Mouse (Mus musculus) frontal cortex, adult (tissue): ENCODE measurements at regions not wholly inside any gene's neighbourhood (a gene's known extent, or its start where the extent isn't known, plus 50 kb on each side); places are given as distances from the start of the nearest gene placed in this dataset.
"Not testable (repeated sequence)": the region's sequence is repeated elsewhere in the genome, so short reads cannot be mapped to it uniquely, and the experiment has no call there.

Source experiments
- ATAC-seq: cut with Nextera tagmentation; 2 replicates; pipeline ENCODE4 v1.9.2; 2017; ENCODE audit warnings: mild to moderate bottlenecking, moderate library complexity, mixed read lengths; ENCODE audit not compliant: low TSS enrichment

DNA sequence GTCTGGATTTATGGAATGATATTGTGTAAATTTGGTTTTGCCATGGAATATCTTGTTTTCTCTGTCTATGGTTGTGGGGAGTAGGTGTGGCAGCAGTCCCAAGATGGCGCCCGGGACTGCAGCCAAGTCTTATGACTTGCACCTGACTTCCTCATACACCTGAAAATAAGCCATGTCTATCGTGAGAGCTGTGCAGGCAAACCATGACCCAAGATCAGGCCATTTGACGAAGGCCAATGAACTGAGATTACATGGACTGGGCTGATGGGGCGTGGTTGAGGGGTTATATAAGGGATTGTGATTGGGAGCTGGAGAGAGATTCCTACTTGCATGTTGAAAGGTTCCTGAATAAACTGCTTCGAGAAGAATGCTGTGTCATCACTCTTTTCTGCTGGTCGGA is 139.5 kb downstream of the Slc6a15 start:
- ATAC-seq: not testable (repeated sequence)

DNA sequence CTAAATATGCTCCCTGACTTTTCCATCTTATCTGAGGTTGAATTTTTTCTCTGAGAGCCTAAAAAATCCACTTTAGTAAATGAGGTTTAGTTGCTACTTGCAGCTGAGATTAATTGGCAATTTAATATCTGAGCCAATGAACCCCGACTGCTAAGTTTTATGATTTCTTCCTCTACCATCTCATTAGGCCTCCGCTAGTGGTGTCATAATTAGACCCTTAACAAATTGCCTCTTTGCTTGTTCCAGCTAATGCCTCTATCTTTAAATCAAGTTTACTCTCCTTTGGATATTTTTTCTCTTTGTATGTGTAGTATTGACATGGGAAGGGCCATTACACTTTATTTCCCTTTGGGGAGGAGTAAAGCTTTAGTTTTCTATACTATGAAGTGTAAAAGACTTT is 176.9 kb downstream of the Slc6a15 start:
- no peak for ATAC-seq

DNA sequence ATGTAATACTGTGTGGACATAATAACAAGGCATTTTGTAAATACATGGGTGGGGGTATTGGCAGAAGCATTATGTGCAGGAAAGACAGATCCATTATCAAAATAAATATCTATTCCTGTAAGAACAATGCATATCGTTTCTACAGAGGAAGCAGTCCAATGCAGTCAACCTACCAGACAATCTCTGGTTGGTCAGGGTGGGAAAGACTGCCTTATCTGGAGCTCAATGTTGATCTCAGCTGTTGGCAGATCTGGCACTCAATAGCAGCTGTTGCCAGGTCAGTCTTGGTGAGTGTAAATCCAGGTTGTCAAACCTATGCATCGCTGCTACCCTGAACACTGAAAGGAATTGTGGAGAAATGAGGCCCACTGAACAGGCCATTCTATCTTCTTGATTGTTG is 181.9 kb downstream of the Slc6a15 start:
- ATAC-seq: no peak

- ATAC-seq: no peak
Measured at GRCm38 (mm10) chr10:103585097-103585496, 217.5 kb downstream of the Slc6a15 start.

- no peak for ATAC-seq
Measured at GRCm38 (mm10) chr10:103585504-103585903, 217.9 kb downstream of the Slc6a15 start.

DNA sequence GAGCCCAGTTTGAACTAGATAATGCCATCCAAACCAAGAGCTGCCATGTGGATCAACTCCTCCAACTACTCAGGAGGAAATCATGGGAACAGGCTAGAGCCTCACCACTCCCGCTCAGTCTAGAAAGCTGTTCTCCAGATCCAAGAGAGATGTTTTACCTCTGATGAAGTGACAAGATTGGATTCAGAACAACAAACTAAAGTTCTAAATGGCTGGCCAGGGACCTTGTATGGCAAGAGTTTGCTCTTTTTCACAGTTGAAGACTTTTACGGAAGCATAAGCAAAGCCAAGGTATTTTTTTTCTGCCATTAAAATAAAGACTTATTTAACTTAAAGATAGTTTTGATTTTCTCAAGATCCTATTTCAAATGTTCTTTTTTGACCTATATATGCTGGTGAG is 224.4 kb downstream of the Slc6a15 start:
- ATAC-seq: no peak

- ATAC-seq: no peak
Measured at GRCm38 (mm10) chr10:103641162-103641561, 273.6 kb downstream of the Slc6a15 start.

- ATAC-seq: no peak
Measured at GRCm38 (mm10) chr10:103649848-103650247, 282.3 kb downstream of the Slc6a15 start.

GRCm38 (mm10) chr10:103673081-103673480 is 305.5 kb downstream of the Slc6a15 start:
- ATAC-seq: no peak

DNA sequence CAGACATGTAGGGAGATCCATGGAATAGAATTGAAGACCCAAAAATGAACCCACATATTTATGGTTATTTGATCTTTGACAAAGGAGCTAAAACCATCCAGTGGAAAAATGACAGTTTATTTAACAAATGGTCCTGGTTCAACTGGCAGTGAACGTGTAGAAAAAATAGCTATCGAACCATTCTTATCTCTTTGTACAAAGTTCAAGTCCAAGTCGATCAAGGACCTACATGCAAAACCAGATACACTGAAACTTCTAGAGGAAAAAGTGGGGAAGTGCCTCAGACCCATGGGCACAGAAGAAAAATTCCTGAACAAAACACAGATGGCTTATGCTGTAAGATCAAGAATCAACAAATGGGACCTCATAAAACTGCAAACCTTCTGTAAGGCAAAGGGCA is 306.2 kb downstream of the Slc6a15 start:
- ATAC-seq: no peak

DNA sequence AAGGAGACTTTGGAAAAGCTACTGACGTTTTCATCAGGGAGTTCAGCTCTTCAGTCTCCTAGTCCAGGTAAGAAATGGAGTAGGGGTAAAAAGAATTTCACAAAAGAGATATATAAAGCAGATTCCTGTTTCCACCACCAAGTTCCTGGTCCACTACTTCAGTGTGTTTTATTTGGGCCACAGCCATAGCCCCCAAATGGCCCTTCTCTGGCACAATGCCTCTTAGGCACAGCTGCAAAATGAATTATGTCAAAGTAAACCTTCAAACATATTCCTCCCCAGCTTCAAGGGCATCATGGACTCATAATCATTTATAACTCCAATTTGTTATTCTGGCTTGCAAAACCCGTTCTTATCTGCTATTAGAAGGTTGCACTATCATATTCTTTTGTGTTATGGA is 325.1 kb downstream of the Slc6a15 start:
- ATAC-seq: no peak

DNA sequence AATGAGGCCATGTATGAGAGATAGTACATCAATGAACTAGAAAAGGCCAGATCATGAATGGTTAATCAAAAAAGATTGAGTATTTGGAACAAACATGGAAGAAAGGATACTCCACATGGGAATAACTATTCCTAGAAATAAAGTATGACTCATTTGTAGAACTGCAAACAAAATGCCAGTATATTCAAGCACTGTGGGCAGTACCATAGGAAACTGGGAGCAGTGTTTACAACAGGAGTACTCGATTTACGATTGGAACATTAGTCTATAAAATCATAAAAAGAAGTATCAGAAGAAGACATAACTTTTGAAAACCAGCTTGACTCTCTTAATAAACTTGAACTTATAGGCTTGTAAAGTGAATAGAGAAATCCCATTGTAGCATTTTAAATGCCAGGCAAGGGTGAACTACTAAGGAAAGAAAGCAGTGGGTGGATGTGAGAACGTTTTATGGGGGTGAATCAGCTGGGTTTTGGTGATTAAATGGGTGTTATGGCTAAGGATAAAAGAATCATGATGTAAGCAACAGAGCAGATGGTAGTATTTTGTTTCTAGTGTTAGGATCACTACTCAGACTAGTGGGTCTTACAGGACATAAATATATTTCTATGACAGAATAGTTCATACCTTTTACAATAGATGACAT is 347.6 kb downstream of the Slc6a15 start:
- ATAC-seq: peak; percentile 95

- ATAC-seq: no peak
Measured at GRCm38 (mm10) chr10:103718998-103719662, 351.5 kb downstream of the Slc6a15 start.

DNA sequence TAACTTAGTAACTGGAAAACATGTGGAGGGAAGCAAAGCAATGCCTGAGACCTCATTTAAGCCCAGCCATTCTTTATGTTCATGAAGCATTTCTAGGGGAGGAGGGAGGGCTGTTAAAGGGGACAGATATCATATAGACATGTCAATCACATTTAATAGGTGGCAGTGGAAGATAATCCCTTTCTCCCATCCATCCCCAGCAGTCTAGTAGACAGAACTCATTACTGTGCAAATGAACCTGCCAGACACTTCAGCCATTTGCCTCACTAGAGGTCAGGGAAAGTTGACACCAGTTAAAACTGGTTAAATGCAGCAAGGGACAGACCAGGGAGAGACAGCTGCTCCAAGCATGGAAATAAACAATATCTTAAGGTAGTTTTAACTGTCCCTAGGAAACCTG is 359.1 kb downstream of the Slc6a15 start:
- no peak for ATAC-seq

- ATAC-seq: no peak
Measured at GRCm38 (mm10) chr10:103731522-103731921, 363.9 kb downstream of the Slc6a15 start.

GRCm38 (mm10) chr10:103731981-103732380 is 364.4 kb downstream of the Slc6a15 start:
- ATAC-seq: no peak

DNA sequence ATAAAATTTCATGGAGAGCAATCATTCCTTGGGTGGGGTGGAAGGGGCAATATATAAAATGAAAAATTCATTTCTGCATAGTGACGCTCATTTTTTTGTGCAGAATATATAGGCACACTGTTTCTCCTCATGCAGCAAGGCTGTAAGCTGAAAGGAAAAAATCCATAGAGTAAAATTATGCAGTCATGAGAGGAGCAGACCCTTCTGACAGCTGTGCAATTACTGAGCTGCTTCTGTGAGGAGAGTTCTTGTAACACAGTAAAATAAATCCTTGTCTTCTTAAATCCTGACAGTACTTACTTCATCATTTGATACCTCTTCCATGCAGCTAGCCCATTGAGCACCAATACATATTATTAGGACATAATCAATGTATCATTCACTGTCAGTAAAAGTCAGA is 362.7 kb upstream of the Gm21293 start:
- no peak for ATAC-seq

GRCm38 (mm10) chr10:103784920-103785319 is 357.9 kb upstream of the Gm21293 start:
- ATAC-seq: peak; percentile 86

DNA sequence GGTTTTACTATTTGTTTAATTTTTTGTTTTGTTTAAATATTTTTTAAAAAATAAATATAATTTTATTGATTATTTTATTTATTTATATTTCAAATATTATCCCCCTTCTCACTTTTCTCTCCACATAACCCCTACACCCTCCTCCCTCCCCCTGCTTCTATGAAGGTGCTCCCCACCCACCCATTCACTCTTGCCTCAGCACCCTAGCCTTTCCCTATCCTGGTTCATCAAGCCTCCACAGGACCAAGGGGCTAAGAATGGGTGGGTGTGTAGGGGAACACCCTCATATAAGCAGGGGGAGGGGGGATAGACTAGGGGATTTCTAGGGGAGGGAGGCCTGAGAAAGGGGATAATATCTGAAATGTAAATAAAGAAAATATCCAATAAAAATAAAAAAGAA is 313.7 kb upstream of the Gm21293 start:
- no peak for ATAC-seq

DNA sequence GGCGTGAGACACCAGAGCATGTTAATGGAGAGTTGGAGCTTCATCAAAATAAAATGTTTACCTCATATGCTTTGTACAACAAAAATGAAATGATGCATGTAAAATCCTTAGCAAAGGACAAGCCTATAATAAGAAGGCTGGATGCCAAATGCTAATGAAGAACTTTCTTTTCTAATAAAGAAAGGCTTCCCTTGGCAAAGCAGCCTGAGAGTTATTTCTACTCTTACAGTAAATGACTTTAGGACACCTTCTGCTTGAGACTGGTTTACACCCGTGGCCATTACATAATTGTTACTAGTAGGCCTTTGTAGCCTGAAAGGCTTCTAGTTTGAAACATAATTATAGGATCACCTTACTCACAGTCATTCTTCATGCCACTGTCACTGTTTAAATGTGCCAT is 310.7 kb upstream of the Gm21293 start:
- no peak for ATAC-seq

DNA sequence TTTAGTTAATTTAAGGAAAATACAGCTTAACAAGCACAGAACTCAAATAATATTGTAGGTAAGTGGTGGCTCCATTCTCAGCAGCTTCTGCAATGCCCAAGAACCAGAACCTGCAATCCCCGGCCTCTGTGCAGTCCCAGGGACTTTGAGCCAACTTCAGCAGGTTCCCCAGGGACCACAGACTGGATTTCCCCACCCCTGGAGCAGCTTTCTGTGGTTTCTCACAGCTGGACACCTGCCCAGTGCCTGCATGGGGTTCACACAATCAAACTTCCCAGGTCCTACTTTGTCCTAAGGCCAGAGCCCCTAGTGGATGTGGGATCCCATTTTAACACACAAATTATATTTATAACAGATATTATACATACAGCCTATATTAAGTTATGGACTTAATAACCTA is 287.6 kb upstream of the Gm21293 start:
- ATAC-seq: no peak

DNA sequence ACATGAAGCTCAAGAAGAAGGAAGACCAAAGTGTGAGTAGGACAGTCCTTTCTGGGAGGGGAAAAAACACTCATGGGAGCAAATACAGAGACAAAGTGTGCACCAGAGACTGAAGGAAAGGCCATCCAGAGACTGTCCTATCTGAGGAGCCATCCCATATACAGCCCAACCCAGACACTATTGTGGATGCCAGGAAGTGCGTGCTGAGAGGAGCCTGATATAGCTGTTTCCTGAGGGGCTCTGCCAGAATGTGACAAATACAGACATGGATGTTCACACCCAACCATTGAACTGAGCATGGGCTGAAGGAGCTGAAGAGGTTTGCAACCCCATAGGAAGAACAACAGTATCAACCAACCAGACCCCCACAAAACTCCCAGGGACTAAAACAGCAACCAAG is 281.9 kb upstream of the Gm21293 start:
- ATAC-seq: no peak

DNA sequence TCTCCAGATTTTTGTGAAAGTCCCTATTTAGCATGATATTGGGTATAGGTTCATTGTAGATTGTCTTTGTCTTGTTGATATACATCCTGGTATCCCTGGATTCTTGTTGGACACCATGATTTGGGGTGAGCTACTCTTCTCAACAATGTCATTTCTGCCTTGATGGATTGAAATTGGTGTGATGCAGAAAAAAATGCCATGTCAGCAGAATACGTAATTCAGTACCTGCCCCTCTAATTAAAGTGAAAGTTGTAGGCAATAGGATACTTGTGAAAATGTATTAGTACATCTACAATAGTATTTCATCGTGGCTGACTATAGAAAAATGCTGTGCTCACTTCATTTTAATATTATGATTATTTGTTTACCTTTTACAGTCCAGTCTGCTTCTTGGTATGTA is 280.7 kb upstream of the Gm21293 start:
- no peak for ATAC-seq

- ATAC-seq: no peak
Measured at GRCm38 (mm10) chr10:103863909-103864308, 278.9 kb upstream of the Gm21293 start.
